Mouse (Mus musculus): ENCODE measurements at regions not wholly inside any gene's neighbourhood (a gene's known extent, or its start where the extent isn't known, plus 50 kb on each side); places are given as distances from the start of the nearest gene placed in this dataset.
"Not testable (repeated sequence)": the region's sequence is repeated elsewhere in the genome, so short reads cannot be mapped to it uniquely, and the experiment has no call there.

DNA sequence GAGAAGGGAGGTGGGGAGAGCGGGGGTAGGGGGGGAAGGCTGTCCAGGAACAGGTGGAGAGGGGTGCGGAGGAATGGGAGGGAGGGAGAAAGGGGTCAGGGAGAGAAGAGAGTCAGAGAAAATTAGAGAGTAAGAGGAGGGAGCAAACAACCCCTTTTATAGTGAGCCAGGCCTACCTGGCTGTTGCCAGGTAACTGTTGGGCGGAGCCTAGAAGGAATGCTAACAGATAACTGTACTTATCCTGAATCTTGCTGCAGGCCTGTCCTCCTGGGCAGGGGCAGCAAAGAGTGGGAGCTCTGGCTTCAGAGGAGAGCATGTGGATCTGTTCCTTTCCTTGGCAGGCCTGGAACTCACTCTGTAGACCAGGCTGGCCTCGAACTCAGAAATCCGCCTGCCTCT lies 84.5 kb upstream of the Sec61g start:
- no peak overlapping the region for H3K4me2 ChIP-seq (ENCODE audit: low read length)
- peaks cover 7% of the 10 kb centered on the region for H3K4me1 ChIP-seq (replicated peaks; ENCODE audit: insufficient read depth, low read length)
- no peak overlapping the region for H3K27ac ChIP-seq
- H3K4me3 ChIP-seq (replicated peaks; ENCODE audit: low read depth, low read length) = no peak overlapping the region
- no peaks in the 10 kb centered on the region for H3K9me3 ChIP-seq (replicated peaks; ENCODE audit: low read length)
- DNase-seq (ENCODE audit: low spot score) = no peak
- no peak for TF ChIP-seq CTCF (IDR thresholded peaks at IDR 0.05; ENCODE audit: low read depth)
- no peak overlapping the region for H3K9ac ChIP-seq (ENCODE audit: low read depth, low read length)
- no peaks in the 10 kb centered on the region for H3K27me3 ChIP-seq (ENCODE audit: insufficient read depth, low read length)
- ATAC-seq (replicated peaks; ENCODE audit: low FRiP score, low read depth) = no peak
- H3K36me3 ChIP-seq (ENCODE audit: insufficient read depth, low read length) = no peaks in the 10 kb centered on the region
- WGBS = 94% methylated on average over 5 of the region's 5 CpGs

DNA sequence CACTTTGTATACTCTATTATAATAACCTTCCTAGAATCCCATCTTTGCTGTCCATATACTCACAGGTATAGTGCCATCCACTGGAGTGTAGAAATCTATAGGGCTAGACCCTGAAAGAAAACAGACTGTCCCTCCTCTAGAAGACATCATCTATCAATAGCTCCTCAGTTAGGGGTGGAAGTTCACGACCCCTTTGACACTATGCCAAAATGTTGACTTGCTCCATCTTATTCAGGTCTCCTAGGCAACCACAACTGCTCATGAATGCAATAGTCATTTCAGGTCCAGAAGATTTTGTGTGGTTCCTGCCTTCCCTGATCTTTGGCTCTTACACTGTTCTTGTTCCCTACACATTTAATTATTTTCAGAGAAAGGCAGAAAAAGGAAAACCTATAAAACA lies 86.5 kb upstream of the Sec61g start:
- Histone ChIP-seq H3K36me3 (ENCODE audit: insufficient read depth, low read length) (no peaks in the 10 kb centered on the region), H3K9ac (ENCODE audit: low read depth, low read length) (no peak overlapping the region), H3K9me3 (replicated peaks; ENCODE audit: low read length) (no peaks in the 10 kb centered on the region), H3K27ac (no peak overlapping the region), H3K4me2 (ENCODE audit: low read length) (no peak overlapping the region), H3K27me3 (ENCODE audit: insufficient read depth, low read length) (no peaks in the 10 kb centered on the region), H3K4me1 (replicated peaks; ENCODE audit: insufficient read depth, low read length) (peaks cover 7% of the 10 kb centered on the region), H3K4me3 (replicated peaks; ENCODE audit: low read depth, low read length) (no peak overlapping the region)
- ATAC-seq (replicated peaks; ENCODE audit: low FRiP score, low read depth) = no peak
- DNase-seq (ENCODE audit: low spot score) = no peak
- WGBS = 57% methylated on average over 1 of the region's 1 CpGs
- TF ChIP-seq CTCF (IDR thresholded peaks at IDR 0.05; ENCODE audit: low read depth) = no peak

DNA sequence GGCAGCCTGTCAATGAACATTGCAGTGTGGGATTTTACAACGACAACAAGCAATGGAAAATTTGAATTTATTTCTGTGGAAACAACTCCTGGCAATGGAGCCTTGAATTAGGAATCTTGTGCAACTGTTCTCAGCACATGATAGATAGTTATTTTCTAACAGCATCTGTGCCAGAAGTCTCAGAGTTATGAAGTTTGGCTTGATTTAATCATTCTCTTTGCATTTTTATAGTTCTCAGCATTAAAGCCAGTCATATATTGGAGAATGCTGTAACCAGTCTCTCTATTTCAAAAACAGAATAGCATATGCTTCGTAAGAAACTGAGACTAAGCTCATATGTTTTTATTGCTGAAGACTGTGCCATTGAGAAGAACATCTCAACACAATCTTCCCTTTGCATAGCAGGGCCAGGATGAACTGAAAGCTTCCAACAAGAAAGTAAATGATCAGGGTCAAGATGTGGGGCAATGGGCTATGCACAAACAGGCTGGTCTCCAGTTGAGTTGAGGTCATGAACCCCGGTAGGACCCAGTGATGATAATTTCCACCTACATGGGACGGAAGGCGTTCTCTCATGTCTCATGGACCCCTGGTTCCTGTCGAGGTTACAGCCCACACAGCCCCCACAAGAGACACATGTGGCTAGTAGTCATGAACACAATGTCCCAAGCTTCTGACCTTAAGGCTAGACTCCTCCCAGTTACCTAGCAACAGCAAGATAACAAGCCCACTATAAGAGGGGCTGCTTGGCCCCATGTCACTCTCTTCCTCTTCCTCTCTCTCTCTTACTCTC lies 89.0 kb upstream of the Sec61g start:
- H3K36me3 ChIP-seq (ENCODE audit: insufficient read depth, low read length) = no peaks in the 10 kb centered on the region
- no peak for TF ChIP-seq CTCF (IDR thresholded peaks at IDR 0.05; ENCODE audit: low read depth)
- no peaks in the 10 kb centered on the region for H3K9me3 ChIP-seq (replicated peaks; ENCODE audit: low read length)
- H3K4me3 ChIP-seq (replicated peaks; ENCODE audit: low read depth, low read length) = no peak overlapping the region
- WGBS = 82% methylated on average over 6 of the region's 6 CpGs
- DNase-seq (ENCODE audit: low spot score) (peak; percentile 33), ATAC-seq (replicated peaks; ENCODE audit: low FRiP score, low read depth) (no peak)
- H3K9ac ChIP-seq (ENCODE audit: low read depth, low read length) = no peak overlapping the region
- no peak overlapping the region for H3K4me2 ChIP-seq (ENCODE audit: low read length)
- H3K27me3 ChIP-seq (ENCODE audit: insufficient read depth, low read length) = no peaks in the 10 kb centered on the region
- H3K4me1 ChIP-seq (replicated peaks; ENCODE audit: insufficient read depth, low read length) = no peaks in the 10 kb centered on the region
- H3K27ac ChIP-seq = no peak overlapping the region

DNA sequence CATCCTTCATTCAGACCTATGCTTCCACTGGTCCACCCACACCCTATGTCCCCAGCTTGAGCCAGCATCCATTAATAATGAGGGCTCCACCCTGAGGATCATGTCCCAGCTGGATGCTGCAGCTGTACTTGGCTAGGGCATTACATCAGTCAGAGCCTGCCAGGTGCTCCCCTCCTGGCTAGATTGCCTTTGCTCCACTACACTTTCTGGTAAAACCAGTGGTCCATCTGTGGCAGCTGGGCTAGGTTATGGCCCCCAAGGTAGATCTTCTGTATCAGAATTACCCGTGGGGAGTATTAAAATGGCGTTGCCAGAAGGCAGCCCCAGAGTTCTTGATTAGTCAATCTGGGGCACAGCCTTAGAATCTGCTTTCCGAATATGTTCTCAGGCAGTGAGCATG lies 94.7 kb upstream of the Sec61g start:
- H3K4me3 ChIP-seq (replicated peaks; ENCODE audit: low read depth, low read length) = no peak overlapping the region
- H3K27me3 ChIP-seq (ENCODE audit: insufficient read depth, low read length) = no peaks in the 10 kb centered on the region
- H3K36me3 ChIP-seq (ENCODE audit: insufficient read depth, low read length) = no peaks in the 10 kb centered on the region
- no peak overlapping the region for H3K9ac ChIP-seq (ENCODE audit: low read depth, low read length)
- WGBS = 88% methylated on average over 3 of the region's 3 CpGs
- H3K4me2 ChIP-seq (ENCODE audit: low read length) = no peak overlapping the region
- H3K4me1 ChIP-seq (replicated peaks; ENCODE audit: insufficient read depth, low read length) = no peaks in the 10 kb centered on the region
- H3K27ac ChIP-seq = no peak overlapping the region
- no peak for DNase-seq (ENCODE audit: low spot score)
- no peak for TF ChIP-seq CTCF (IDR thresholded peaks at IDR 0.05; ENCODE audit: low read depth)
- H3K9me3 ChIP-seq (replicated peaks; ENCODE audit: low read length) = no peaks in the 10 kb centered on the region
- no peak for ATAC-seq (replicated peaks; ENCODE audit: low FRiP score, low read depth)

DNA sequence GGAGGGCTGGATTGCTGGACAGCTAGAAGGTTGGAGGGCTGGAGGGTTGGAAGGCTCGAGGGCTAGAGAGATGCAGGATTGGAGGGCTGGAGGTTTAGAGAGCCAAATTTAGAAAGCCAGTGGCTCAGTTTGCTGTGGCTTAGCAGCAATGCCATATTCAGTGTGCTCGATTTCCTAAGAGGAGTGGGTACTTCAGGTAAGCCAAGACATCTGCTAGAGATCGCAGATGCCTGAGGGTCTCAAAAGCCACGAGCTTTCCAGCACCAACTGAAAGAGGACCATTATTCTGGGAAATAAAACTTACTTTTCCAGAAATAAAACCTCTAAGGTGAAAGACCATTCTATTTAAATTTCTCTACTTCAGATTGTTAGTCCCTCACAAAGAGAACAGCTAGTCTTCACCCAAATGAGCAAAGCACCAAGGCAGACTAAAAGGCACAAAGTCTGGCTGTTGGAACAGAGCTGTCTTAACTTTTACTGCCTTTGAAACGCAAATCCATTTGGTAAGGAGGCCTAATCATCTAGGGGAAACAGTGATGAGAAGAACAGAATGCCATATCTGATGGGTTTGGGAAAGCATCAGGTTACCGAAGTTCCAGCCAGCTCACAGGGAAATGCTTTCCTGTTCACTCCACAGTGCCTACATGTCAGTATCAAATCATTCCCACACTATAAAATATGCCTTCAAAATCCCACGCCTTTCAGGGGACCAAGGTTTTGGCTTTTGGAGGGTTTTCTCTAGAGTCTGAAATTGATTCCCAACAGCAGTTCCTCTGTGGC lies 98.3 kb upstream of the Sec61g start:
- no peak for ATAC-seq (replicated peaks; ENCODE audit: low FRiP score, low read depth)
- no peaks in the 10 kb centered on the region for H3K4me1 ChIP-seq (replicated peaks; ENCODE audit: insufficient read depth, low read length)
- no peak for TF ChIP-seq CTCF (IDR thresholded peaks at IDR 0.05; ENCODE audit: low read depth)
- H3K9ac ChIP-seq (ENCODE audit: low read depth, low read length) = no peak overlapping the region
- no peaks in the 10 kb centered on the region for H3K9me3 ChIP-seq (replicated peaks; ENCODE audit: low read length)
- H3K27me3 ChIP-seq (ENCODE audit: insufficient read depth, low read length) = no peaks in the 10 kb centered on the region
- H3K4me3 ChIP-seq (replicated peaks; ENCODE audit: low read depth, low read length) = no peak overlapping the region
- no peaks in the 10 kb centered on the region for H3K36me3 ChIP-seq (ENCODE audit: insufficient read depth, low read length)
- no peak for DNase-seq (ENCODE audit: low spot score)
- no peak overlapping the region for H3K27ac ChIP-seq
- WGBS = 55% methylated on average over 7 of the region's 7 CpGs
- H3K4me2 ChIP-seq (ENCODE audit: low read length) = no peak overlapping the region

DNA sequence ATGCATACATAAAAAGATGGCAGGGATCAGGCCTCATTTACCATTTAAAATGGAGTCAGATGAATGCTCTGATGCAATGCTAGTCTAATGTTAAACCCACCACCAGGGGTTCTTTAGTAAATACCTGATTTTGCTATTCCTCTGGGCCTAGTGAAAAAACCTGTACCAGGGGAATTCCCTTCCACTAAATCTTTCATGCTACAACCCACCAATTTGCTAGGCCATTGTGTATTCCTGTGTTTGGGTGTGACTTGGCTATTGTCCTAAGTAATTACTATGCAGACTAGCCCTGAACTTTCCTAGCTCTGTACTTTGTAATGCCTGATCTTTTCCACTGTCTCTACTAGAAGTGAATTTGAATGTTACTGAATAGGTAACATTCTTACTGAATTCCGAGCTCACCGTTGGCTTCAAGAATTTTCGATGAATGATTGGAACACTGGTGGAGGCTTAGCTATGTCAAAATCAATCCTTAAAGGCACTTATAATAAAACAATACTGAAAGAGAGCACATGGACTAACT lies 99.7 kb upstream of the Sec61g start:
- H3K36me3 ChIP-seq (ENCODE audit: insufficient read depth, low read length); H3K27ac ChIP-seq; H3K9ac ChIP-seq (ENCODE audit: low read depth, low read length); DNase-seq (ENCODE audit: low spot score); H3K4me2 ChIP-seq (ENCODE audit: low read length); H3K4me1 ChIP-seq (replicated peaks; ENCODE audit: insufficient read depth, low read length); H3K27me3 ChIP-seq (ENCODE audit: insufficient read depth, low read length); H3K4me3 ChIP-seq (replicated peaks; ENCODE audit: low read depth, low read length); H3K9me3 ChIP-seq (replicated peaks; ENCODE audit: low read length); ATAC-seq (replicated peaks; ENCODE audit: low FRiP score, low read depth): not testable (repeated sequence)
- WGBS = 94% methylated on average over 3 of the region's 3 CpGs

Measured in kidney, postnatal 0 days (tissue).